Mouse (Mus musculus) CH12.LX (cell line): ENCODE results near the gene Cttnbp2nl.

Experiments
- BHLHE40 ChIP-seq: IDR thresholded peaks from 2 replicates; pipeline ENCODE4 v1.6.1; 2011; ENCODE audit warnings: mild to moderate bottlenecking, low read depth, low read length, improper control_type of control experiment
- CTCF ChIP-seq, 2 experiments: IDR thresholded peaks in 1 of 2; conservative IDR thresholded peaks in 1 of 2; 2 replicates each; pipeline ENCODE4 v1.5.1; 2011 to 2012; ENCODE audit warnings: low read depth in 2 of 2, low read length in 2 of 2, improper control_type of control experiment in 1 of 2, inconsistent platforms in 1 of 2, mild to moderate bottlenecking in 1 of 2, moderate library complexity in 1 of 2
- E2F4 ChIP-seq: IDR thresholded peaks from 2 replicates; pipeline ENCODE4 v1.6.1; 2011; ENCODE audit warnings: low read depth, low read length, improper control_type of control experiment; ENCODE audit not compliant: insufficient replicate concordance
- MAX ChIP-seq: IDR thresholded peaks from 2 replicates; pipeline ENCODE4 v1.6.1; 2011; ENCODE audit warnings: low read length, improper control_type of control experiment
- MEF2A ChIP-seq: IDR thresholded peaks from 2 replicates; pipeline ENCODE4 v1.6.1; 2014; ENCODE audit warnings: low read depth, mild to moderate bottlenecking, inconsistent platforms, low read length, improper control_type of control experiment, borderline replicate concordance
- MXI1 ChIP-seq: IDR thresholded peaks from 2 replicates; pipeline ENCODE4 v1.6.1; 2011; ENCODE audit warnings: mild to moderate bottlenecking, low read depth, low read length, improper control_type of control experiment
- POLR2A ChIP-seq: IDR thresholded peaks from 2 replicates; pipeline ENCODE4 v1.6.1; 2011; ENCODE audit warnings: low read depth, mild to moderate bottlenecking, improper control_type of control experiment, low read length
- RCOR1 ChIP-seq: conservative IDR thresholded peaks from 2 replicates; pipeline ENCODE4 v1.6.1; 2012; ENCODE audit warnings: low read depth, mild to moderate bottlenecking, inconsistent platforms, low read length, improper control_type of control experiment
- TBP ChIP-seq: conservative IDR thresholded peaks from 2 replicates; pipeline ENCODE4 v1.6.1; 2011; ENCODE audit warnings: low read depth, low read length, improper control_type of control experiment
- TCF12 ChIP-seq: IDR thresholded peaks from 2 replicates; pipeline ENCODE4 v1.6.1; 2014; ENCODE audit warnings: low read depth, mild to moderate bottlenecking, inconsistent platforms, low read length, improper control_type of control experiment
- USF1 ChIP-seq: IDR thresholded peaks from 2 replicates; pipeline ENCODE4 v1.6.1; 2014; ENCODE audit warnings: low read depth, mild to moderate bottlenecking, inconsistent platforms, low read length, improper control_type of control experiment
- USF2 ChIP-seq: conservative IDR thresholded peaks from 2 replicates; pipeline ENCODE4 v1.6.1; 2011; ENCODE audit warnings: low read depth, low read length, improper control_type of control experiment
- ZC3H11A ChIP-seq: IDR thresholded peaks from 2 replicates; pipeline ENCODE4 v1.6.1; 2012; ENCODE audit warnings: low read depth, mild to moderate bottlenecking, inconsistent platforms, low read length, improper control_type of control experiment
- ZMIZ1 ChIP-seq: IDR thresholded peaks from 2 replicates; pipeline ENCODE4 v1.6.1; 2012; ENCODE audit warnings: low read depth, mild to moderate bottlenecking, inconsistent platforms, low read length, improper control_type of control experiment

GRCm38 (mm10) chr3:105036281-105036847 lies 16.6 kb downstream of the Cttnbp2nl start:
- TF ChIP-seq USF1 (no peak), ZC3H11A (no peak), E2F4 (no peak), POLR2A (no peak), CTCF (conservative IDR thresholded peaks at IDR 0.05 in 1 of 2, IDR thresholded peaks at IDR 0.05 in 1 of 2; ENCODE audit: low read depth in 2 of 2, low read length in 2 of 2) (no peak), ZMIZ1 (no peak), BHLHE40 (no peak), RCOR1 (no peak), MEF2A (no peak), TCF12 (no peak), TBP (no peak), MXI1 (no peak), USF2 (no peak), MAX (no peak)
